Mouse (Mus musculus): ENCODE results near the gene Crybg2.

Crybg2 gene

GRCm38 (mm10) chr4:134060135-134060865, at the start of gene Crybg2:
Crybg2 (plus strand) TSS chr4:134060815.
- DNase-seq, result no peak

- no peak for DNase-seq
Observed at GRCm38 (mm10) chr4:134011450-134012414, 48.9 kb upstream of the Crybg2 start.

DNA sequence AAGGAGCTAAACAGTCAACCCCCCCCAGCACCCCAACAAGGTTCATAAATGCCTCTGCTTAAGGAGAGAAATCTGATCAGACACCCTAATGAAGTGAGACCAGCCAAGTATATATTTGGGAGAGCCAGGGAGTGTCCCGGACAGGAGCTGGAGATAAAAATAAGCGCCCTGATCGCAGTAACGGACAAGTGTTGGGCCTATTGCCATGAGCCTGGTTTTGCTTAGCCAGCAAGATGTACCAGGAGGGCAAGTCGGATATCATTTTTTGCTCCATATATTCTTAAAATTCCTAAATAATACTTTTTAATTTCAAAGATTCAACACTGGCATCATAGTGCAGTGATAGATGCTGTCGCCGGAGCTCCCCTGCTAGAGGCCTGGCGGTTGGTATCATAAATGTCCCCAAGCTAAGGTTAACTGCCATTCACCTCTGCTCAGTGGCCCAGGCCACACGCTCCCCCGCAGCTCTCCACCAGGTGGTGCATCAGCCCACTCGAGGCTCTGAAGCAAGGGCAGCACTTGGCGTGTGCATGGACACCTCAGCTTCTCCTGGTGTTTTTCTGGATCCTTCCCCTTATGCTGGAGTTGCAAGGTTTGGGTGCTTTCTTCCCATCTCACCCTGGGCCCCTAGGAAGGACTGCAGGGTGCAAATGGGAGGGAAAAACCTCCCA, 47.6 kb upstream of the Crybg2 start:
- DNase-seq, result no peak

GRCm38 (mm10) chr4:134016208-134016607, 44.4 kb upstream of the Crybg2 start:
- DNase-seq, result no peak

GRCm38 (mm10) chr4:134016767-134017166, 43.8 kb upstream of the Crybg2 start:
- no peak for DNase-seq

DNA sequence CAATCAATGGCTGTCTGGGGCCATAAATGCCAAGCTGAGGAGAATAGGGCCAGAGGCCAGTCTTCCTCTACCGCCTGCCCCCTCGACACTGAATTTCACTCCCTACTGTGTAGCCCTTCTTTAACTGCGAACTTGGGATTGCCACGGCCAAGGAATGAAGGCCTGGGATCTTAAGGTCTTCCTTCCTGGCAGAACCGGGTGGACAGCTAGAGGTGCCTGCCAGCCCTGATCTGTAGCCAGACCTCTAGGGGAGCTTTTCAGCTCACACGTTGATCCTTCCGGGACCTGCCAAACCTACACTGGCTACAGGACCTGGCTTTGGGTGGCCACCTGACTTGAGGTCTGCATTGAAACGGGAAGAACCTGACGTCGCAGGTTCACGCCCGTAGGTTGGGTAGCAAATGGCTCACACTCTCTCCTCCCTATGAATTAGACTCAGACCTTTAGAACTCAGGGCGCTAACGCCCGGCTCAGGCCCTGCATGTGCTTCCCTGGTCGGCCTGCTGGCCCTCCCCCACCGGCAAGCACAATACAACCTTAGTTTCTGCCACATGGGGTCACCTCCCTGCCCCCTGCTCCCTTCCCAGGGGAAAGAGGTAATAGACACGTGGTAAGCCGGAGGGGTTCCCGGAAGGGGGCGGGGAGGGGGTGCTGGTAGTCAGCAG, 43.3 kb upstream of the Crybg2 start:
- no peak for DNase-seq

GRCm38 (mm10) chr4:134018038-134018778, 42.4 kb upstream of the Crybg2 start:
- no peak for DNase-seq

GRCm38 (mm10) chr4:134018779-134019145, 41.9 kb upstream of the Crybg2 start, which contains the start of gene Lin28a:
Lin28a (minus strand) TSS chr4:134018841.
- no peak for DNase-seq

DNA sequence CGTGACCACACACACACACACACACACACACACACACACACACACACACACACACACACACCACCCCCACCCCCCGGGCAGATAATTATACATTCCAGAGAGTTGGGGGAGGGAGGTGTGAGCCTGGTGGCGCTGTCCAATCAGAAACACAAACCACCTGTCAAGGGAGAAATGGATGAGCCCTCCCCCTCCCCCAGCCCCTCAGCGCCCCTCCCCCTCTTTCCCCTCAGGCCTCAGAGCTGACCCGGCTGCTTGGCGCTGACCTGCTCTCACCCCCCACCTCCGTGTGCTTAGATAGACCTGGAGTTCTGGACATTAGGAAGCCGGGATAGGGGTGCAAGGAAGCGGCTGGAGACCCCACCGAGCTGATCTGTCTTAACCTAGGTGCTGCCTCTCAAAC, 41.4 kb upstream of the Crybg2 start:
- DNase-seq, result no peak

GRCm38 (mm10) chr4:134019641-134020351, 40.8 kb upstream of the Crybg2 start:
- no peak for DNase-seq

DNA sequence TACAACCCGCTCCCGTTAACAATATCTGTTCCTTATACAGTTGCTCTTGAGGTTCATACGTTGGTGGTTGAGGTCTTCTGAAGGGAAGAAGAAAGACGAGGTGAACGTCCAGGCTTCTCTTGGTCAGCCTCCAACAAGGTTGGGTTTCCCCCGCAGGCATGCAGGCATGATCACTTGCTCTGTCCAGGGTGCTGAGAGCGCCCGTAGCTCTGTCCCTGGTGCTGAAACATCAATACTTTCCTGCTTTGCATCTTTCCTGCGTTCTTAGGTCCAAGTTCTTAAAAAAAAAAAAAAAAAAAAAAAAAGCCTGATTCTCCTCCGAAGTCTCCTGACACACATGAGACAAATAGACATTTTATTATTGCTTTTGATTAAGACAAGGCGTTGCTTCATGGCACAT, 40.0 kb upstream of the Crybg2 start:
- DNase-seq, result peak; percentile 88

DNA sequence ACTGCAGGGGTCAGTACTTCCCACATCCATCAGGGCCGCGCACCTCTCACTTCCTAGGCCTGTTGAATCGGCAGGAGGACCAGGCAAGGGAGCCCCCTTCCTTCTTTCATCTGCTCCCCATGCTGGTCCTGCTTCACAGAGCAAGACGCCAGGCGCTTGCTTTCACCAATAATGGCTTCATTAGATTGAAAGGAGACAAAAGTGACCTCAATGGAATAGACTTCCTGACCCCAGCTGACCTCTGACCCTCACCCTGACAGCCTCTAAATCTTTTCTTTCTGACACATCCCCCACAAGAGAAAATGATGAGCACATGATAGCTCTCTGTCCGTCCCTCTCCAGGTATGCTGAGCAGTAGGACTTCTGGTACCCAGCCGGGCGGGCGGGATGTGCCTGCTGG, 34.8 kb upstream of the Crybg2 start:
- DNase-seq, result no peak

- DNase-seq, result peak; percentile 87
Observed at GRCm38 (mm10) chr4:134035953-134036352, 24.7 kb upstream of the Crybg2 start.

GRCm38 (mm10) chr4:134041317-134042123, 19.1 kb upstream of the Crybg2 start:
- peak; percentile 68 for DNase-seq

DNA sequence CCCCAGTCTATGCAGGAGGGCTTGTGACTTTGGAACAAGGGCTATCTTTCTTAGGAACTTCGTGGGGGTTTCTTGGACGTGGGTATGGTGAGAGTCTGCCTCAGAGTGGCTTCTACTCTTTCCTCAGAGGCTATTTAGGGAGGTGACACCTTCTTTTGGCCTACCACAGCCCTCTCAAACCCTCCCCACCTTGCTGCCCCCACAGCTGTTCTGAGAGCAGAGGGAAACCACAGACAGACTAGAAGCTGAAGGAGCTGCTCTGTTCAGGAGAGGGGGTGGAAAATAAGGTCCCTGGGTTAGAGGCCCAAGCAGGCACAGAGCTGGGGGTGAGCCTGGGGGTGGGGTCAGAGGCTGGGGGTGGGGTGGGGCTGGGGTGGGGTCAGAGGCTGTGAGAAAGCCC, 17.6 kb upstream of the Crybg2 start:
- DNase-seq, result no peak

GRCm38 (mm10) chr4:134047648-134048047, 13.0 kb upstream of the Crybg2 start:
- no peak for DNase-seq

DNA sequence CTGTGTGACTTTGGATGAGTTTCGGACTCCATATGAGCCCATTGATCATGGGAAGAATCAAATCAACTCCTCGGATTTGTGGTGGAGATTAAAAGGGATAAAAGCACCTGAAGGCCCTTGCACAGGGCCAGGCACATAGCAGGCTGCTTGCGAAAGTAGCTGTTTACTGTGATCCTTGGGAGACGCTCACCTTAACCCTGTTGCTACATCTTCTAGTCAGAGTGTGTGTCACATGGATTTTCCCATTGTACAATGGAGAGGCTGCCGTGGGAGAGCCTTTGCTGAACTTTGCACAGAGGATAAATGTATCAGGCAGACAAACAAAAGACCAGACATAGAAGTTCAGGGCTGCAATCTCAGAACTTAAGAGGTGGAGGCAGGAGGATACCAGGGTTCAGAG, 8.7 kb upstream of the Crybg2 start:
- no peak for DNase-seq

DNA sequence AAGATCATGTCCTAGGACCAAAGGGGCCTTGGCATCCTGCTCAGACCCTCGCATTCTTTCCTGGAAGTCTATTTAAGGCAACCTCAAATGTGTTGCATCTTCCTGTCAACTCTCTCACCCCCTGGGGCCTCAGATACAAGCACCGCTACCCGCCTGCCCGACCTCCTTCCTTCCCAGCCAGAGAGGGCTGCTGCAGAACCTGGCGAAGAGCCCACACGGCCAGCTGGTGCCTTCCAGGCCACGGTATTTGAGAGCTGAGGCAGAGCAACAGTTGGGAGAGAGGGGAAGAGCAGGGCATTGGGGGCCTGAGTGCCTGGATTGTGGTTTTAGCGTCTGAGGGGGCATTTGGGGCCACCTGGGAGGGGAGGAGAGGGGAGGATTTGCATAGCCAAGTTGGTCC, 8.1 kb upstream of the Crybg2 start:
- DNase-seq, result peak; percentile 64

DNA sequence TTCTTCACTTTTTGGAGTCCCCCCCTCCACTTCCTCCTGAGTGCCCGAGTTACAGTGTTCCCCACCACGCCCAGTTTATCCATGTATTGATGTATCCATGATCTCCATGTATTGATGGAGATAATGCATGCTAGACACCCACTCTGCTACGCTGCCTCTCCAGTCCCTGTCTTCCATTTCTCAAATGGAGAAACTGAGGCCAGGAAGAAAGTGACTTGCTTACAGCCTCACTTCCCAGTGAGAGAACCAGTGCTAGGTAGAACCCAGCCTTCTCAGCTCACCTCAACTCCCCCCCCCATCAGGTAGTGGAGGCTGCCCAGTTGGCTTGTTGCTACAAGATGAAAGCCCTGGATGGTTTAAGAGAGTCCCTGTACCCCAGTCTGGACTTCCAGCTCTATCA, 7.1 kb upstream of the Crybg2 start, which contains the start of gene Zfp683:
Zfp683 (plus strand) TSS at position 301 of the 400 bp plus-strand sequence.
- no peak for DNase-seq

- DNase-seq, result no peak
Observed at GRCm38 (mm10) chr4:134058166-134058715, 2.4 kb upstream of the Crybg2 start.

All from kidney, postnatal 10 days (tissue).